Comparison of ENCODE assay signal across 23 mouse cellular contexts in genomic region chr1:87723351-87723750, GRCm38 (mm10). TPM values are rescaled to one million over a fixed set of nuclear protein-coding genes. Genes with fewer than 3 reads are reported as not detected.
DNase-seq lines count a peak whose midpoint lies in the region; ATAC-seq lines count a peak whose summit lies in the region.
"Had no signal": no experiment of that assay in that cellular context is flagged by ENCODE, and none has a peak within 500 bp of the region (broad histone marks: within the 10 kb centered on the region; RNA-seq: fewer than 3 reads in every experiment).

No protein-coding gene starts in this region.

- no peaks in the 10 kb centered on the region for H3K4me1 ChIP-seq in forebrain, embryonic 13.5 days
- H3K4me1 ChIP-seq: heart, embryonic 15.5 days; hindbrain, embryonic 15.5 days; intestine, embryonic 15.5 days; neural tube, embryonic 15.5 days had no signal

- ATAC-seq in erythroblast, adult 5-6 weeks (replicated peaks; ENCODE audit: low FRiP score, poor library complexity, severe bottlenecking): peak; percentile 57
- peak; percentile 58 for ATAC-seq in megakaryocyte-erythroid progenitor cell, adult 5-6 weeks (replicated peaks; ENCODE audit: low FRiP score, low TSS enrichment, poor library complexity, severe bottlenecking)
- ATAC-seq in forebrain, embryonic 13.5 days: no peak
- ATAC-seq: intestine, embryonic 15.5 days had no signal

- H3K9ac ChIP-seq in forebrain, embryonic 13.5 days: no peak overlapping the region
- H3K9ac ChIP-seq: heart, embryonic 15.5 days; hindbrain, embryonic 15.5 days; intestine, embryonic 15.5 days; neural tube, embryonic 15.5 days had no signal

- DNase-seq in 416B (ENCODE audit: low read depth) (peak; percentile 76), ES-CJ7 (ENCODE audit: low read depth, low spot score) (peak; percentile 31)
- DNase-seq in left cerebral cortex, postnatal 25 days (ENCODE audit: low spot score in 2 of 2): no peak
- no peak for DNase-seq in spleen, adult 12 weeks (ENCODE audit: low spot score)
- DNase-seq: adrenal gland, postnatal 36 days; cerebellum, adult 9-11 months; gastrocnemius, postnatal 36 days; heart, postnatal 4 days; kidney, adult 9 months; lung, adult 18-20 months; right cerebral cortex, adult 18-20 months; right cerebral cortex, postnatal 4 days; thymus, adult 18-20 months; thymus, postnatal 36 days had no signal

- no peak overlapping the region for H3K4me2 ChIP-seq in forebrain, embryonic 13.5 days
- H3K4me2 ChIP-seq: heart, embryonic 15.5 days; hindbrain, embryonic 15.5 days; intestine, embryonic 15.5 days; liver, embryonic 11.5 days; neural tube, embryonic 15.5 days had no signal

- no peaks in the 10 kb centered on the region for H3K36me3 ChIP-seq in forebrain, embryonic 13.5 days (ENCODE audit: poor library complexity, severe bottlenecking)
- H3K36me3 ChIP-seq: heart, embryonic 15.5 days; hindbrain, embryonic 15.5 days; intestine, embryonic 15.5 days; neural tube, embryonic 15.5 days had no signal

- intact Hi-C loops in left cerebral cortex, postnatal 25 days (cut with DNase I): loop anchor here (5.0 kb wide), 2 partner anchors 121 to 216 kb away; partner anchors contain the start of gene Neu2

- H3K4me3 ChIP-seq in forebrain, embryonic 13.5 days: no peak overlapping the region
- H3K4me3 ChIP-seq: heart, embryonic 15.5 days; hindbrain, embryonic 15.5 days; intestine, embryonic 15.5 days; neural tube, embryonic 15.5 days had no signal

- H3K27me3 ChIP-seq in forebrain, embryonic 13.5 days: no peaks in the 10 kb centered on the region
- H3K27me3 ChIP-seq: heart, embryonic 15.5 days; hindbrain, embryonic 15.5 days; intestine, embryonic 15.5 days; neural tube, embryonic 15.5 days had no signal

- no peaks in the 10 kb centered on the region for H3K9me3 ChIP-seq in forebrain, embryonic 13.5 days (replicated peaks)
- H3K9me3 ChIP-seq: G1E; heart, embryonic 15.5 days; hindbrain, embryonic 15.5 days; intestine, embryonic 15.5 days; neural tube, embryonic 15.5 days had no signal

- 66% methylated on average over 4 of the region's 4 CpGs for WGBS in forebrain, embryonic 13.5 days

- no peak overlapping the region for H3K27ac ChIP-seq in forebrain, embryonic 13.5 days
- H3K27ac ChIP-seq: heart, embryonic 15.5 days; hindbrain, embryonic 15.5 days; intestine, embryonic 15.5 days; neural tube, embryonic 15.5 days had no signal

RNA-seq across cellular contexts. Expression of gene Atg16l1, which starts 32.3 kb away (rescaled TPM):
- 38.9 and 57.8 TPM in 2 replicates for total RNA-seq in erythroblast, adult 5-6 weeks (2015; ENCODE audit: low replicate concordance)
- total RNA-seq in erythroblast, adult 5-6 weeks (2017; ENCODE audit: low replicate concordance): 73.7 and 95.3 TPM in 2 replicates
- total RNA-seq in megakaryocyte-erythroid progenitor cell, adult 5-6 weeks (2014; fragmentation: Nextera tagmentation): 43.1 and 47.6 TPM in 2 replicates
- total RNA-seq in megakaryocyte-erythroid progenitor cell, adult 5-6 weeks (2017): 58.1 and 59.8 TPM in 2 replicates
- 43.8 and 49.9 TPM in 2 replicates for polyA plus RNA-seq in forebrain, embryonic 13.5 days (2015; fragmentation: Nextera tagmentation; extraction: Ambion mirVana)
- 10 to 100 TPM; 61.7 to 65.2 TPM for total RNA-seq in left cerebral cortex, postnatal 25 days (2021)

Comparison
In these comparisons a context has a peak if more than half of its experiments do, and no peak if none do; other contexts are left out.
1. DNase-seq: peak in 416B (single experiment) and ES-CJ7 (single experiment); none in left cerebral cortex, postnatal 25 days (0 of 2) and spleen, adult 12 weeks (single experiment).